Mouse (Mus musculus): ENCODE results near the gene Vmn1r39.
"Not testable (repeated sequence)": the region's sequence is repeated elsewhere in the genome, so short reads cannot be mapped to it uniquely, and the experiment has no call there.

The Vmn1r39 gene

GRCm38 (mm10) chr6:66810509-66810908 is at the start of gene Vmn1r39:
TSS of gene Vmn1r39 (minus strand) at chr6:66810609.
- no peak for DNase-seq

GRCm38 (mm10) chr6:66859391-66859790 is 49.0 kb upstream of the Vmn1r39 start:
- no peak for DNase-seq

- DNase-seq, result no peak
These were observed 47.9 kb upstream of the Vmn1r39 start for GRCm38 (mm10) chr6:66858356-66858755.

- no peak for DNase-seq
These were observed 45.8 kb upstream of the Vmn1r39 start for GRCm38 (mm10) chr6:66856236-66856635.

- DNase-seq, result no peak
These were observed 38.5 kb upstream of the Vmn1r39 start for GRCm38 (mm10) chr6:66848936-66849335.

- peak; percentile 39 to 41 for DNase-seq
These were observed 30.2 kb upstream of the Vmn1r39 start for GRCm38 (mm10) chr6:66840631-66841030.

- DNase-seq, result no peak
These were observed 26.5 kb upstream of the Vmn1r39 start for GRCm38 (mm10) chr6:66836932-66837331.

- no peak for DNase-seq
These were observed 4.1 kb downstream of the Vmn1r39 start for GRCm38 (mm10) chr6:66806311-66806710.

- no peak for DNase-seq
These were observed 4.7 kb downstream of the Vmn1r39 start for GRCm38 (mm10) chr6:66805713-66806112.

- DNase-seq, result not testable (repeated sequence)
These were observed 27.9 kb downstream of the Vmn1r39 start, which contains the start of gene Vmn1r38 for GRCm38 (mm10) chr6:66782527-66782926. TSS of gene Vmn1r38 (minus strand) at chr6:66782627.
